Mouse (Mus musculus) megakaryocyte progenitor cell, adult 5-6 weeks (primary cell): Measurements from ENCODE around the gene Fam131b. TPM values are rescaled to one million over a fixed set of nuclear protein-coding genes. Genes with fewer than 3 reads are reported as not detected.

Source experiments
- ATAC-seq: replicated peaks from 2 replicates; pipeline ENCODE4 v1.8.0; 2016; ENCODE audit warnings: mild to moderate bottlenecking, moderate TSS enrichment, inconsistent platforms; ENCODE audit not compliant: poor library complexity
- total RNA-seq, 2 experiments: library from RNA; stranded (forward) in 1 of 2; stranded (reverse) in 1 of 2; fragments of 157-497, 149-512 nt in 1 of 2; fragments of 200-1000 nt in 1 of 2; gene quantifications; 2 replicates each; pipeline versions ENCODE4 v1.2.3 to v1.2.4; 2015 to 2017

Fam131b gene
- total RNA-seq, 2 experiments from 2014 or later, result not detected

- ATAC-seq, result no peak
Observed at GRCm38 (mm10) chr6:42356913-42357312, 32.5 kb upstream of the Fam131b start.

GRCm38 (mm10) chr6:42355794-42356600 is 31.6 kb upstream of the Fam131b start:
- ATAC-seq, result no peak

- no peak for ATAC-seq
Observed at GRCm38 (mm10) chr6:42355366-42355765, 30.9 kb upstream of the Fam131b start.

DNA sequence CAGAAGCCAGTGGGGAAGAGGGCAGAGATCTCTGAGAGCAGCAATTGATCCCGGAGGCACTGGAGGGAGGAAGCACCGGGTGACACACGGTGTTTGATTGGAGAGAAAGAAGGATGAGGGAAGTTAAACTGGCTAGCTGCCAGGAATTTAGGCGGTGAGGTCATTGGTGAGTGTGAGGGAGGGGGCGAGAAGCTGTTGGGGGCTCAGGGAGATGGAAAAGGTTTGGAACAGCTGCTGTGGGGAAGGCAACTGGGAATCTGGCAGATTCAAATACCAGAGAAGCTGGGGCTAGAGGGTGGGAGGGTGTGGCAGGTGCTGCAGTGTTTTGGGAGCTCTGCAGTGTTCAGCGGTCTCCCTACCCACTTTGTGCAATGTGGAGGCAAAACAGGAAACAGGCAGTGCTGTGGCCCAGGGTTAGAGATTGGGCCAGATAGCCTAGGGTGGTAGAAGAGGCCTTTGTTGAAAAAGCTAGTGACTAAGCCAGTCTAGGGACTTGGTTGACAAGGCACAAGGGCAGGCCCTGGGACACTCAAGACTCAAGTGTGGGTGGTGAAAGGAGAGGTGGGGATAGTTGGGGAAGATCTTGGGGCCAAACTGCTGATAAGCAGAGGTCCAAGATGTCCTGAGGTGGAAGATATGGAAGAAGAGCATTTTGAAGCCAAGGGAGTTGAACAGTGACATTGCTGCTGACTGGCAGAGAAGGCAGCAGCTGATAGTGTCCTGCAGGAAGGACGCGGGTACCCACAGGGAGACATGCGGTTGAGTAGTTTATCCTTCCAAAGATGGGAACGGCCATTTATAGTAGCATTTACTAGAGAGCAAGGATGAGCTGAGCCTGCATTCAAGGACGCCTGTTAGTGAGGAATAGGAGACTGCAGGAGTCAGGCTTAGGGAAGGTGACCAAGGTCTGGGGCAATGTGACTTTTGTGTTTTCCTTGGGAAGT is 29.9 kb upstream of the Fam131b start:
- ATAC-seq, result peak; percentile 35

DNA sequence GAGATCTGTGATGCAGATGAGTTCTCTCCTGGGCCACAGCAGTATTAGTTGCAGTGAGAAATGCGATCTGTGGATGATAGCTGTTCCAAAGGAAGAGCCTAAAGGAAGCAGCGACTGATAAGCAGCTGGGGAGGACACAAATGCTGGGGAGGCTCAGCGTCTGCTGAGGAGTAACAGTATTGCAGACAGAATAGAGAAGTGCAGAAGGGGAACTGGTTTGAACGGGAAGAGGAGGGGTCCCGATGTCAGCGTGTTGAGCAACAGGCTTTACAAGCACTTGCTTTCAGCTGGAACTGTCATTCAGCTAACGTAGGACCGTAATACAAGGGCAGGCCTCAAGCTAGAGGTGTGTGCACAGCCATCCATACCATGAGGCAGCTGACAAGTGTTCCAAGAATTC is 28.7 kb upstream of the Fam131b start:
- peak; percentile 45 for ATAC-seq

DNA sequence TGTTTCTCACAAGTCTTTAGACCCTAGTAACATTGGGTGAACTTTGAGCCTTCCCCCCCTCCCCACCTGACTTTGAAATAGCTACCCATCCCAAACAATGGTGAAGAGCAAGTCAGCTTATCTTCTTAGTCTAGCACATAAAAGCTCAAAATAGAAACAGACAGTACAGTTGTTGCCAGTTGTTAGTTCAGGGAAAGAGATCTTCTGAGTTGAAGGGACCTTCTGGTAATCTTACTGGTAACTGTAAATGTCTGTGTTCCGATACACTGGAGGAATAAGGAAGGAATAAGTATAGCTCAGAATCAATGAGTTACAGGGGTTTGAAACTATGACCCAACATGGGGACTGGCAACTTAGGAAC is 28.0 kb upstream of the Fam131b start:
- no peak for ATAC-seq

- ATAC-seq, result no peak
Observed at GRCm38 (mm10) chr6:42351776-42352485, 27.5 kb upstream of the Fam131b start.

DNA sequence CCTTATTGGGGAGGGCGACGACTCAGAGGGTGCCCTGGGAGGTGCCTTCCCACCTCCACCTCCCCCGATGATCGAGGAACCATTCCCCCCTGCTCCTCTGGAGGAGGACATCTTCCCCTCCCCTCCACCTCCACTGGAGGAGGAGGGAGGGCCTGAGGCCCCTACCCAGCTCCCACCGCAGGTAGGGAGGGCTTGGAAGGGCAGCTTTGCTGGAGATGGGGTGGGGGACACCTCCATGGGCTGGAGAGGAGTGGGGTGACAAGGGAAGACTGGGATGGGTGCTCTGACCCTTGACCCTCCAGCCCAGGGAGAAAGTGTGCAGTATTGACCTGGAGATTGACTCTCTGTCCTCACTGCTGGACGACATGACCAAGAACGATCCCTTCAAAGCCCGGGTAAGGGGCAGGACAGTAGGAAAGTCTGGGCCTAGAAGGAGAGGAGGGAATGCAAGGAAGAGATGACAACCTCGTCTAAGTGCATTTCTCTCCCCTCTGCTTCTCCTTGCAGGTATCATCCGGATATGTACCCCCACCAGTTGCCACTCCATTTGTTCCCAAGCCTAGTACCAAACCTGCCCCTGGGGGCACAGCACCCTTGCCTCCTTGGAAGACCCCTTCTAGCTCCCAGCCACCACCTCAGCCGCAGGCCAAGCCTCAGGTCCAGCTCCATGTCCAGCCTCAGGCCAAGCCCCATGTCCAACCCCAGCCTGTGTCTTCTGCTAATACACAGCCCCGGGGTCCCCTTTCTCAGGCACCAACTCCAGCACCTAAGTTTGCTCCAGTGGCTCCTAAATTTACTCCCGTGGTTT is 26.7 kb upstream of the Fam131b start:
- no peak for ATAC-seq

DNA sequence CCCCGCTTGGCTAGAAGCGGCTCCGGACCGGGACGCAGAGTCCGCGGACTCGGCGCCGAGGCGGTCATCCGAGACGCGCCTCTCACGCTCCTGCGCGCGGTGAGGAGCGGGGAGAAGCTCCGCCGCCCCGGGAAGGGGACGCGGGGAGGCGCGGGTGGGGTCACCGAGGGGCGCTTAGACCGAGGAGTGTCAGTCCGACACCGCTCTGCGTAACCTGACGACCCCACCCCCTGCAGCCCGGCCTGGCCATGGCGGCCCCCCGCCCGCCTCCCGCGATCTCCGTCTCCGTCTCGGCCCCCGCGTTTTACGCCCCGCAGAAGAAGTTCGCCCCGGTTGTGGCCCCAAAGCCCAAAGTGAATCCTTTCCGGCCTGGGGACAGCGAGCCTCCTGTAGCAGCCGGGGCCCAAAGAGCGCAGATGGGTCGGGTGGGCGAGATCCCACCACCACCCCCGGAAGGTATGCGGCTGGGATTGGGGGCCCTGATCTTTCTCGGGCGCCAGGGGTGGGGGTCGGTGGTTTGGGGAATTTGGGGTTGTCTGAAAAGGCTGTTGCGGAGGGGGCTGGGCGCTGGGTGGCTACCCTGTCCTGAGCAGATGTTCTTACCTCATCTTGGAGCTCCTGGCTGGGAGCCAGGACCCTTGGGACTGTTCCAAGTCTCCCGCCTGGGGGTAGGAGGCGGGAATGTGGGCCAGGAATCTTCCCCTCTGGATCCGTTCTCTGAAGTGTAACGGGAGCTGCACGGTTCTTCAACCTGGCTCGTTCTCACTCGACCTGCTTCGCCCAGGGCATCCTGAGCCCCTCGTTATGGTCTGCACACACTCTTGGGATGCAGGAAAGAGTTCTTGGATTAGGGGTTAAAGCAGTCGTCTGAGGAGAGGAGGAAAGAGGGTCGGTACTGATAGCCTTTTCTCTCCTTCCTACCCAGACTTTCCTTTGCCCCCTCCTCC is 25.9 kb upstream of the Fam131b start:
- no peak for ATAC-seq

- peak; percentile 61 for ATAC-seq
Observed at GRCm38 (mm10) chr6:42349426-42350020, 25.1 kb upstream of the Fam131b start, which contains the start of gene Zyx. Zyx (plus strand) TSS chr6:42349630.

DNA sequence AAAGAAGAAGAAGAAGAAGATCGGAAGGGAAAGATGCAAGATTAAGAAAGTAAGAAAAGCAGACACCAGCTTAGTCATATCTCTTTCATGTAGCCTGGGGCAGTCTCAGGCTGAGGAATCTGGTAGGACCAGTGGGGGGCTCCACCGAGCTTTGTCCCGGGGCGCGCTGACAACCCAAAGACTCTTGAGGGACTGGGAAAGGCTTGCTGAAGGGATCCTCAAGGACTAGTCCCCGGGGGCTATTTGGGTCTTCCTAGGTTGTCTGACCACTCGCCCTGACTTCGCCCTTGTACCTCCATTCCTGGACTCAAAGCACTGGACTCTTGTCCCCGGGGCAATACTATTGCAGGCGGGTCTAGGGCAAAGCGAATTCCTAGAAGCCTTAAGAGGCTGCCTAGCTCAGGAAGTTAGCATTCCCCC is 24.6 kb upstream of the Fam131b start:
- ATAC-seq, result peak; percentile 37

DNA sequence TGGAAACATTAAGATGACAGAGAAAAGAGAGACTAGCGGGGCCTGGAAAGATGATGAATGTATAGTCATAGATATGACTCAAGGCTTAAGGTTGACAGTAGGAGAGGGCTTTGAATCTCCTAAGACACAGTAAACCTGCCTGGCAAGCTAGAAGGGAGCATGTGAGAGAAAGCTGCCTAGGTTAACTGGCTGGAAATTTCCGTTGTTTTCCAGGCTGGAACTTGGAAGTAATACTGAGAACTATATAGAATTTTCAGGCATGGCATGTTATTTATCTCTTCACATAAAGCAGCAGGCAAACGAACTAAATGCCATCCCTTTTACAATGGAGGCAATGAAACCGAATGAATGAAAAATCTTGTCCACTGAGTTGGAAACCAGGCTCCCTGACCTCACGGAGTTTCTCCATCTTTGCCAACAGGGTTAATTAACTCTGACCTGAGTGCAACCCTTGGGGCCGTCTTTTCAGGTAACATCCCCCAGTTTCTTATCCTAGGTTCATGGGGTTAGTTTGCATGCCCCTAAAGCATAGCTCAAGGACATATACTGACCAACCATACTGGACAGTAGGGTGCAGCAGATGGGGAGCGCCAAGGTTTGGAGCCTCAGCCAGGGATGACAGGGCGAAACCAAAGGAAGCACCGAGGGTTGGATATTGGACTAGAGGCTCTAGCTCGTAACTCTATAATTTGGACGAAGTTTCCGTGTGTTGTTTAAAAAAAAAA is 24.0 kb upstream of the Fam131b start:
- ATAC-seq, result no peak

DNA sequence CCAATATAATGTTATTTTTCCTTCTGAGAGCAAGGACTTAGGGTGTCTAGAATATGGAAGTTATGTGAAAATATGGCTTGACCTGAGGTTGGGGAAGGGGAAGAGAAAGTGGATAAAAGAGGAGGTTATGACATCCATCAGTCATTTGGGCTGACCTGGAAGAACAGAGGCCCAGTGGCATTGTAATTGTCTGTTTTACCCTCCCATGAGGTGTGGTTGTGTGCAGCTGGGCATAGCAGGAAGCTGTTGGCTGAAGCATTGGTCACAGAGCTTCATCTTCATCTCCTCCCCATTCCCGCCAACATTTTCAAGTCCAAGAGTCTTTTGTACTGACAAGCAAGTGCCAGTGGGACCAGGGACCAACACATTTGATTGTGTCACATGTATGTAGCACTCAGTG is 19.8 kb upstream of the Fam131b start:
- peak; percentile 47 for ATAC-seq

DNA sequence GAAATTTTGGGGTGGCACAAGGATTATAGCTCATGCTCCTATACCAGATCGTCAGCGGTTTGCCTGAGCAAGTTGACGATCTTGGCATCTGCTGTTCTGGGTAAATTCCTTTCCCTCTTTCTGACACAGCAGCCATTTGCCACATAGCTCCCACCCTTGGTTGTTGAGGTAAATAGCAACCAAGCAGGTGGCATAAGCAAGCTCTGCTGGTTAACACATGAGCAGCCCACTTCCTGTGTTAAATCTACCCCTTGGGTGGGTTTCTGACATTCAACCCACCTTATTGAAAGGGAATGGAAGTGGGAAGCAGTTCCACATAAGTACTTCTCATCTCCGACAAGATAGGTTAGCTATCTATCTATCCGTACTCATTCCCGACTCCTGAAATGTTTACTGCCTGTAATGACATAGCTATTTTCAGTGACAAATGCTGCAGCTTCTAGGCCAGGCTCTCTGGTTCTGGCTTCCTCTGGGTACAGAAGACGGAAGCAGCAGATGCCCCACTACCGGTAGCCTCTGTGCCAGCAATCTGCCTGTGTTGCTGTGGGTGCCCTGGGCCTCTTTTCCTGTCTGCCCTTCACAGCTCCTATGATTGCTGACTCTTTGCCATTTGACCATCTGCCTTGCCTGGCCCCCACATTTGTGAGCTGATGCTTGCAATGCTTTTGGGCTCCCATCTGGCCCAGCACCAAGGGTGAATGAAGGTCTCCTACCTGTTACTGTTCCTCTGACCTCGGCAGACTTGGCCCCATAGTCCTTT is 19.1 kb upstream of the Fam131b start:
- ATAC-seq, result peak; percentile 68

DNA sequence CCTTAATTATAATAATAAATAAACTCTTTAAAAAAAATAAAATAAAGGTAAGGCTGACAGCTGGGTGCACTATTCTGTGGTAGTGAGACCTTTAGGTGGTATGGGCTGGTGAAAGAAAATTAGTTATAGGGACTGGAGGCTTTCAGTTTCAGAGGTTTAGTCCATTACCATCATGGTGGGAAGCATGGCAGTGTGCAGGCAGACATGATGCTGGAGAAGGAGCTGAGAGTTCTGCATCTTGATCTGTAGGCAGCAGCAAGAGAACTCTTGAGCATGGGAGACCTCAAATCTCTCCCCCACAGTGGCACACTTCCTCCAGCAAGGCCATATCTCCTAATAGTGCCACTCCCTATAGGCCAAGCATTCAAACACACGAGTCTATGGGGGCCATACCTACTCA is 17.7 kb upstream of the Fam131b start:
- ATAC-seq, result no peak

DNA sequence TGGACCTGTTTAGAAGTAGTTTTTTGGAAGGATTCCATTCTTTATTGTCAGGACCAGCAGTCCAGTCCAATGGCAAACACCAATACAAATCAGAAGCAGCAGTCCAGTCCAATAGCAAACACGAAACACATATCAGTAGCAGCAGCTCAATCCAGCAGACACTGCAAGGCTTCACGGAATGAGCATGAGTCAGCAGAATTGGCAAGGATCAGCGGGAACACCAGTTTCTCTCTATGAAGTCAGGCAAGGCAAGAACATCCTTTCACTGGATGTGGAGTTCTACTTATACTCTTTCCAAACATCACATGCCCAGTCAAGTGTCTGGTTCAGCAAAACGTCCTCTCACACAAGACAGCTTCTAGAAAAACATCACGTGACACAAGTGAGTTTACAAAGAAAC is 15.5 kb upstream of the Fam131b start:
- ATAC-seq, result no peak

DNA sequence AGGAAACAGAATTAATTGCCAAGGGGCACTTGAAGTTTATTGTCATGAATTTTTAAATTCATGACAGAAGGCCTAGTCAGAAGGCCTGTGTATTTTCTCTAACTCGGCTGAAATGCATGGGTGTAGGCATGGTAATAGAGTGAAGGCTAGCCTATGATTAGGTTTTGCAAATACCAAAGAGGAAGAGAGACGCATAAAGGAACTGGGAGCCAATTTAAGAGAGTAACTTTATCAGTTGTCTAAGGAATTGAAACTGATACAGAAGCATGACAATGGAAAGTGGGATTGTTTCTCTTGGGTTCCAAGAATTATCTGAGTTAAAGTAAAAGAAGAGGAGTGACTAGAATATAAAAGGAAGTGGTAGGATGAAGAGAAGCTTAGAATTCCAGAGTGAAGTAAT is 14.7 kb upstream of the Fam131b start:
- ATAC-seq, result no peak; the same call in 1 of the 2 replicates
